Mouse (Mus musculus) ES-Bruce4 (cell line): Measurements from ENCODE around the gene Gdpd5.

Experiments
- CTCF ChIP-seq: IDR thresholded peaks from one replicate; pipeline ENCODE4 v1.8.1; 2011; ENCODE audit warnings: low read depth, low read length
- POLR2A ChIP-seq: IDR thresholded peaks from one replicate; pipeline ENCODE4 v1.8.1; 2011; ENCODE audit warnings: low read length; ENCODE audit not compliant: insufficient read depth

- TF ChIP-seq CTCF (no peak), POLR2A (no peak)
Measured at GRCm38 (mm10) chr7:99447323-99447722, 66.1 kb downstream of the Gdpd5 start.
